Comparison of ENCODE assay signal across 19 mouse cellular contexts in genomic region chr2:155466861-155467260, GRCm38 (mm10).
"Had no signal": no experiment of that assay in that cellular context is flagged by ENCODE, and none has a peak within 500 bp of the region (broad histone marks: within the 10 kb centered on the region; RNA-seq: fewer than 3 reads in every experiment).

No protein-coding gene starts in this region.

- H3K27ac ChIP-seq: intestine, embryonic 15.5 days; kidney, embryonic 15.5 days; lung, embryonic 15.5 days; midbrain, embryonic 12.5 days; midbrain, embryonic 15.5 days; neural tube, embryonic 12.5 days; neural tube, embryonic 15.5 days; stomach, embryonic 15.5 days had no signal

- H3K27me3 ChIP-seq: intestine, embryonic 15.5 days; kidney, embryonic 15.5 days; lung, embryonic 15.5 days; midbrain, embryonic 12.5 days; midbrain, embryonic 15.5 days; neural tube, embryonic 12.5 days; neural tube, embryonic 15.5 days; stomach, embryonic 15.5 days had no signal

- H3K4me1 ChIP-seq: stomach, embryonic 15.5 days had no signal

- H3K4me2 ChIP-seq: intestine, embryonic 15.5 days; kidney, embryonic 15.5 days; lung, embryonic 15.5 days; midbrain, embryonic 12.5 days; midbrain, embryonic 15.5 days; neural tube, embryonic 12.5 days; neural tube, embryonic 15.5 days; stomach, embryonic 15.5 days had no signal

- H3K9me3 ChIP-seq: intestine, embryonic 15.5 days; kidney, embryonic 15.5 days; lung, embryonic 15.5 days; midbrain, embryonic 12.5 days; midbrain, embryonic 15.5 days; neural tube, embryonic 12.5 days; neural tube, embryonic 15.5 days; stomach, embryonic 15.5 days had no signal

- ATAC-seq: intestine, embryonic 15.5 days; midbrain, embryonic 15.5 days had no signal

- H3K4me3 ChIP-seq: intestine, embryonic 15.5 days; kidney, embryonic 15.5 days; lung, embryonic 15.5 days; midbrain, embryonic 12.5 days; midbrain, embryonic 15.5 days; neural tube, embryonic 12.5 days; neural tube, embryonic 15.5 days; stomach, embryonic 15.5 days had no signal

- H3K9ac ChIP-seq: intestine, embryonic 15.5 days; kidney, embryonic 15.5 days; lung, embryonic 15.5 days; midbrain, embryonic 12.5 days; midbrain, embryonic 15.5 days; neural tube, embryonic 12.5 days; neural tube, embryonic 15.5 days; stomach, embryonic 15.5 days had no signal

- H3K36me3 ChIP-seq: intestine, embryonic 15.5 days; lung, embryonic 15.5 days; midbrain, embryonic 12.5 days; midbrain, embryonic 15.5 days; neural tube, embryonic 12.5 days; neural tube, embryonic 15.5 days; stomach, embryonic 15.5 days had no signal

- DNase-seq: kidney, adult 11 months; kidney, adult 8-10 months; kidney, postnatal 10 days; kidney, postnatal 36 days; lung, adult 18-20 months; lung, postnatal 10 days; lung, postnatal 36 days; right cerebral cortex, adult 18-20 months; right cerebral cortex, postnatal 14 days; spleen, adult 18-20 months; thymus, postnatal 36 days had no signal
